Mouse (Mus musculus) liver, embryonic 15.5 days (tissue): ENCODE measurements around the gene Nf1. TPM values are rescaled to one million over a fixed set of nuclear protein-coding genes. Genes with fewer than 3 reads are reported as not detected.

Source experiments
- ATAC-seq: fragments of 200-750 bp; cut with Nextera tagmentation; 2 replicates; pipeline ENCODE4 v1.8.0; 2017; ENCODE audit warnings: moderate number of reproducible peaks, mild to moderate bottlenecking, moderate library complexity; ENCODE audit not compliant: insufficient read depth
- H3K27ac ChIP-seq: fragments of 300-500 bp; sonication (generic); replicated peaks from 2 replicates; pipeline ENCODE4 v1.5.1; 2015; ENCODE audit warnings: mild to moderate bottlenecking, inconsistent platforms
- H3K27me3 ChIP-seq: fragments of 300-500 bp; sonication (generic); 2 replicates; pipeline ENCODE4 v1.6.1; 2015; ENCODE audit warnings: mild to moderate bottlenecking, inconsistent platforms
- H3K36me3 ChIP-seq: fragments of 300-500 bp; sonication (generic); replicated peaks from 2 replicates; pipeline ENCODE4 v1.6.1; 2015; ENCODE audit warnings: moderate library complexity, mild to moderate bottlenecking, inconsistent platforms
- H3K4me1 ChIP-seq: fragments of 300-500 bp; sonication (generic); replicated peaks from 2 replicates; pipeline ENCODE4 v1.6.1; 2015; ENCODE audit warnings: inconsistent platforms
- H3K4me2 ChIP-seq: fragments of 300-500 bp; sonication (generic); 2 replicates; pipeline ENCODE4 v1.6.1; 2015; ENCODE audit warnings: moderate library complexity, mild to moderate bottlenecking, inconsistent platforms
- H3K4me3 ChIP-seq: fragments of 300-500 bp; sonication (generic); replicated peaks from 2 replicates; pipeline ENCODE4 v1.5.1; 2015; ENCODE audit warnings: mild to moderate bottlenecking, inconsistent platforms
- H3K9ac ChIP-seq: fragments of 300-500 bp; sonication (generic); 2 replicates; pipeline ENCODE4 v1.6.1; 2015; ENCODE audit warnings: moderate library complexity, mild to moderate bottlenecking, inconsistent platforms
- H3K9me3 ChIP-seq: fragments of 300-500 bp; sonication (generic); replicated peaks from 2 replicates; pipeline ENCODE4 v1.6.1; 2016; ENCODE audit warnings: inconsistent platforms
- WGBS: fragments of 180-500 bp; shearing (Covaris S2); methylation state at CpG from one replicate; pipeline ENCODE4 v1.1.7; 2015; ENCODE audit warnings: mixed read lengths; ENCODE audit not compliant: insufficient replicate concordance; 5-methylcytosine and 5-hydroxymethylcytosine counted together
- polyA plus RNA-seq: library from polyadenylated mRNA; unstranded; fragments of >200 nt; fragmentation: Nextera tagmentation; extraction: Ambion mirVana; gene quantifications from 2 replicates; pipeline ENCODE4 v1.2.1, GENCODE M21; 2015

Nf1 gene
- polyA plus RNA-seq, 1 experiment from 2014 or later, result 1.0 TPM

DNA sequence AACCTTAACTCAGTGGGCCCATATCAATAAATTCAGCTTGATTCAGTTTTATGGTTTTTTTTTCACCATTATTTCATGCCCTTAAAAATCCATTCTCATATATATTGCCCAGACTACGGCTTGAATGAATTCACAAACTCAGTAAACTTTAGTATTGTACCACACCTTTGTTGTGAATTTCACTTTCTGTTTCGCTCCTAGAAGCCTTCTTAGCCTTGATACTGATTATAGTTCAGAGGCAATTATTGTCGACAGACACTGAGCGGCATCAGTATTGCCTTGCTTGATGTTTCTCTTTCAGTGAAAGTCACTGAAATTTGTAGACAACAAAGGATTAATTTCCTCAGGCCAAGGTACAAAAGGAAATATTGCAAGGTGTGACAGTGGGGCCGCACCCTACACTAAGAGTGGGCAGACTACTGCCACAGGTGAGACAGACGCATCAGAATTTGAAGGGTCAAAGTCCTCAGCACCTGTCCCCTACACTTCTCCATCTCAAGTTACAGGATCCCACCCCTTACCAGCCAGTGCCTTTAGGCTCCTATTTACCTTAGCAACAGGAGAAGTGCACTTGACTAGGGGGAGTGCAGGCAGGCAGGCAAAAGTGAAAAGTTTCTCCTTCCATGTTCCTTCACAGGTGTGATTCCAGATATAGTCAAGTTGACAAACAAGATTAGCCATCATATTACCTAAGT lies 64.3 kb downstream of the Nf1 start:
- H3K36me3 ChIP-seq, result peaks cover 3% of the 10 kb centered on the region; the same call in 1 of the 2 replicates
- H3K4me1 ChIP-seq, result no peaks in the 10 kb centered on the region
- no peak for ATAC-seq
- H3K4me3 ChIP-seq, result no peak overlapping the region
- 77% methylated on average over 6 of the region's 6 CpGs for WGBS
- H3K9me3 ChIP-seq, result no peaks in the 10 kb centered on the region
- H3K4me2 ChIP-seq, result no peak overlapping the region
- no peaks in the 10 kb centered on the region for H3K27me3 ChIP-seq
- H3K27ac ChIP-seq, result no peak overlapping the region
- H3K9ac ChIP-seq, result no peak overlapping the region

DNA sequence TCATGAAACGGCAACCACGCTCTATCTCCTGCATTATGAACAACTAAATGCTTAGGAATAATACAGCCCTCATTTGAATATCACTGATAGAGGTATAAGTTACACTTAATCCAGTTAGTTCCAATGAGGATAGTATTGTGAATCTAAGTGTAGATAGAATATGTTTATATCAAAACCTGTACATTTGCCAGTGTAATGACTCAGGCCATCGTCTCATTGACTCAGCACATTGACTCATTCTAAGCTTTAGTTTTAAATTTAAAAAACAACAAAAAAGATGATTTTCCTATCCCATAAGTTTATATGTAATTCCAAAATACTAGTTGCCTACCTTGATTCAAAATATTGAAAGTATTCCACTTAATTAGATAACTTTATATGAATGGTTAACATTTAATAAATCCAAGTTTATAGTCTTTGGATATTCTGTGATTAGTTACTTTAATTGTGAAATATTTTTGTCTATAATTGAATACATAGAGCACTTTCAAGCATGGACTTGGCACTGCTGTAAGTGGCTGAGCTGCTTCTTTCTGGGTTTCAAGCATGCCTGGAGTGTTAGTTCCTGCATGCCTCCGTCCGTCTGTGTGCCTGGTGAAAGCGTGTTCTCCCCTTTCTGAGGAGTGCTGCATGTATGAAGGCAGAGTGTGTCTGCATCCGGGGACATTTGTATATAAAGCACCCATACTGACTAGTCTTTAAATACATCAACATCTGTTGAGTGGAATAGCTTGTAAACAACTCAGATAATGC lies 74.4 kb downstream of the Nf1 start:
- Histone ChIP-seq H3K4me1 (no peaks in the 10 kb centered on the region), H3K27ac (no peak overlapping the region), H3K4me2 (no peak overlapping the region), H3K9ac (no peak overlapping the region), H3K9me3 (no peaks in the 10 kb centered on the region), H3K4me3 (no peak overlapping the region), H3K36me3 (no peaks in the 10 kb centered on the region), H3K27me3 (no peaks in the 10 kb centered on the region)
- no peak for ATAC-seq
- WGBS, result 79% methylated on average over 7 of the region's 7 CpGs

DNA sequence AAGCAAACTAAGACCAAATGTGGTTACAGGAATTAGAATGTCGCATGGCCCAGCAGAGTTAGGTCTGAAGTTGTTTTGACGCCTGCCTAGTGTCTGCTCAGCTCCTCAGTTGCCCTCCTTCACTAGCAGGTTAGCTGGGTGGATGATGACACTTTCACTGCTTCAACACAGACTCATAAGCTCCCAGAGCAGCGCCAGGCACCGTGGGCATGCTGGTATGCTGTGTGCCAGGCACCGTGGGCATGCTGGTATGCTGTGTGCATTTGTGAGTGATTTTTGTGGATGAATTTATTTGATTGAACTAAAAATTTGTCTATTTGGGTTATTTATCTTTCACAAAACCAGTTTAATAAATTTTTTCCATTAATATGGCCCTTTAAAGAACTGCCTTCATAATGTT lies 83.0 kb downstream of the Nf1 start:
- H3K9me3 ChIP-seq, result no peaks in the 10 kb centered on the region
- no peak overlapping the region for H3K9ac ChIP-seq
- 81% methylated on average over 5 of the region's 5 CpGs for WGBS
- H3K4me3 ChIP-seq, result no peak overlapping the region
- no peak overlapping the region for H3K27ac ChIP-seq
- H3K36me3 ChIP-seq, result 0 out of 2 replicates have a peak, but pooled peaks cover 3% of the 10 kb centered on the region
- ATAC-seq, result no peak
- H3K27me3 ChIP-seq, result no peaks in the 10 kb centered on the region
- no peaks in the 10 kb centered on the region for H3K4me1 ChIP-seq
- no peak overlapping the region for H3K4me2 ChIP-seq

DNA sequence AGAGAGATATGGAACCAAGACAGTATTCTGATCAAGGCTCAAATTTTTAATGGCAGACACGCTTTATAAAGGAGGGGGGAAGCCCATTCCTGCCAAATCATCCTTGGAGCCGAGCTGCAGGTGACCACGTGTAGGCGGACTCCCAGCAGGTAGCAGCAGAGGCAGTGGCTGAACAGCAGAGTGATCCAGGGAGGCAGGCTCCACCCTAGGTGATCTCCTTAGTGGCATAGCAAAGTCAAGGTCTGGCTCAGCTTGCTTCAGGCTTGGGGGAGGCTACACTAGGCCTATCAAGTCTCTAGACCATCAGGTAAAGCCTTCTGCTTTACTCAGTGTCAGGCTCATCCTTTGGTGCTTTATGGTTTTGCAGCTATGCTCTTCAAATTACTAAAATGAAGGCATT lies 87.1 kb downstream of the Nf1 start:
- Histone ChIP-seq H3K9ac (no peak overlapping the region), H3K36me3 (no peaks in the 10 kb centered on the region), H3K9me3 (no peaks in the 10 kb centered on the region), H3K27ac (no peak overlapping the region), H3K27me3 (no peaks in the 10 kb centered on the region), H3K4me2 (no peak overlapping the region), H3K4me1 (no peaks in the 10 kb centered on the region), H3K4me3 (no peak overlapping the region)
- no peak for ATAC-seq
- 67% methylated on average over 4 of the region's 4 CpGs for WGBS

DNA sequence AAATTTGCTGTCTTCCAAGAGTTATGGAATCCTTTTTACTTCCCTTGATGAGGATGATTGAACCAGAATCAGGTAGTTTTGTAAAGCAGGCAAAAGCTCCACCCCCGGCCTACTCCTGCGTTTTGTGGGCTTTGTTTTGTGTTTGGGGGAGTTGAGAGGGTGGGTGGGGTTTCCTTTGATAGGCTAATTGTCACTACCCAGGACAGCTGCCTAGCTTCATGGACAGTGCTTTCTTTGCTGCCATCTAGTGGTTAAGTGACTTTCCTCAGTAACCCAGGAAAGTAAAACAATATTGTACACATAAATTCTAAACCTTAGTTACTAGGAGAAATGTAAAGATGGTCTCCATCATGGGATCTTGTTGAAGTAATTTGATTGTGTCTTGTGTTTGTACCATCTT lies 88.1 kb downstream of the Nf1 start:
- 0% methylated on average over 2 of the region's 2 CpGs for WGBS
- ATAC-seq, result no peak
- Histone ChIP-seq H3K4me1 (no peaks in the 10 kb centered on the region), H3K9ac (no peak overlapping the region), H3K4me3 (no peak overlapping the region), H3K4me2 (no peak overlapping the region), H3K27ac (no peak overlapping the region), H3K36me3 (no peaks in the 10 kb centered on the region), H3K27me3 (no peaks in the 10 kb centered on the region), H3K9me3 (no peaks in the 10 kb centered on the region)

DNA sequence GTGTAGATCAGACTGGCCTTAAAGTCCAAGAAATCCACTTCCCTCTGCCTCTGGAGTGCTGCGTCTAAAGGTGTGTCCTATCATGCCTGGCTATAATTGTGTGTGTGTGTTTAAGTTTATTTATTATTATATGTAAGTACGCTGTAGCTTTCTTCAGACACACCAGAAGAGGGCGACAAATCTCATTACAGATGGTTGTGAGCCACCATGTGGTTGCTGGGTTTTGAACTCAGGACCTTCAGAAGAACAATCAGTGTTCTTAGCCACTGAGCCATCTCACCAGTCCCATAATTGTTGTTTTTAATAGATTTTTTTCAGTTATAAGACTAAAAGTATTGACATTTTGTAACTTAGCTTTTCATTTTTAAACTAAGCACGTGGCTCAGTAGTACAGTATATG lies 95.8 kb downstream of the Nf1 start:
- H3K9ac ChIP-seq, result no peak overlapping the region
- no peaks in the 10 kb centered on the region for H3K4me1 ChIP-seq
- WGBS, result 70% methylated on average over 4 of the region's 4 CpGs
- H3K36me3 ChIP-seq, result 0 out of 2 replicates have a peak, but pooled peaks cover 8% of the 10 kb centered on the region
- no peaks in the 10 kb centered on the region for H3K27me3 ChIP-seq
- no peak overlapping the region for H3K27ac ChIP-seq
- no peak overlapping the region for H3K4me2 ChIP-seq
- ATAC-seq, result no peak
- no peak overlapping the region for H3K4me3 ChIP-seq
- H3K9me3 ChIP-seq, result no peaks in the 10 kb centered on the region

DNA sequence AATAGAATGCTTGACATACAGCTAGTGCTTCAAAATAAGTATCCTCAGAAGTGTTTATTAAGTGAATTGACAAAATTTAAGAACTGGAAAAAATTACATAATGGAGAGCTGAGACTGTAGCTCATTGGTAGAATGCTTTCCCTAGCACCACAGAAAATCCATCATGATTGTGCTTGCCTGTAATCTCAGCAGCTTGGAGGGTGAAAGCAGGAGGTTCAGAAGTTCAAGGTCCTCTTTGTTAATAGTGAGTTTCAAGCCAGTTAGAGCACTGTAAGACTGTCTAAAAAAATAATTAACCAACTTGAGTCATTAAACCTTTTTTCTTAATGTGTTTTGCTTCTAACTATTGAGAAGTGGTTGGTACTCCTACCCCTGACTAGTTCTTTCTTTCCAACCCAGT lies 108.9 kb downstream of the Nf1 start:
- Histone ChIP-seq H3K4me1 (no peaks in the 10 kb centered on the region), H3K27ac (no peak overlapping the region), H3K36me3 (peaks cover 23% of the 10 kb centered on the region), H3K9me3 (no peaks in the 10 kb centered on the region), H3K9ac (no peak overlapping the region), H3K4me2 (no peak overlapping the region), H3K27me3 (no peaks in the 10 kb centered on the region), H3K4me3 (no peak overlapping the region)
- ATAC-seq, result no peak

DNA sequence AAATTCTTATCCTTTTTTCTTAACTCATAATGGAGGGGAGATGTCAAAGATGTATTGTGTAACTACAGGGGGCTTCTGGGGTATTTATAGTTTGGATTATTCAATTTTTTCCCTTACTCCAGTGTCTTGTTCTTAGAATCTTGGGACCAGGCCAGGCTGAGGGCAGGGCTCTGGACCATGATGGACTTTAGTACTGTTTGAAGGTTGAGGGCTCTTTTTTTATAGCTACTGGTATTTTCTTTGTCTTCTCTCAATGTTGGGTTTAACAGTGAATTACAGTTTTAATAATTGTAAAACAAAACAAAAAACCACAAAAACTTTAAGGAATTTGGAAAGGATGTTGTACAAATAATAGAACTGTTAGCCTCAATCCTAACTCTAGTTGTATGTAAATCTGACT lies 113.5 kb downstream of the Nf1 start:
- no peaks in the 10 kb centered on the region for H3K4me1 ChIP-seq
- no peaks in the 10 kb centered on the region for H3K27me3 ChIP-seq
- H3K27ac ChIP-seq, result no peak overlapping the region
- ATAC-seq, result no peak
- H3K36me3 ChIP-seq, result peaks cover 13% of the 10 kb centered on the region
- H3K4me3 ChIP-seq, result no peak overlapping the region
- no peak overlapping the region for H3K4me2 ChIP-seq
- no peak overlapping the region for H3K9ac ChIP-seq
- H3K9me3 ChIP-seq, result no peaks in the 10 kb centered on the region

DNA sequence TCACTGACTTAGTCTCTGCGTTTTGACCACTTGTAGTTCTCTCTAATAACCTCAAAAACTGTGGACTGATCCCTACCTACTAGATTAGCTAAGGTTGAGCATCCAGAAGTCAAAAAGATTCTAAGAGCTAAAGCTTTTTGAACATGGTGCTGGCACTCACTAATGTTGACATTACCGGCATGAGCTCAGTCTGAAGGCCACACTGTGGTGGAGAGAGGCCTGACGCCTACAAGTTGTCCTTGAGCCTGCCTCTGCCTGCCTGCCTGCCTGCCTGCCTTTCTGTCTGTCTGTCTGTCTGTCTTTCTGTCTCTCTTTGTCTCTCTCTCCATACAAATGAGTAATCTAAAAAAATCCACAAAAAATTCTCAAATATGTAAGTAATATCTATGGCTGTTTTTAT lies 118.4 kb downstream of the Nf1 start:
- 76% methylated on average over 3 of the region's 3 CpGs for WGBS
- no peak for ATAC-seq
- no peak overlapping the region for H3K4me2 ChIP-seq

DNA sequence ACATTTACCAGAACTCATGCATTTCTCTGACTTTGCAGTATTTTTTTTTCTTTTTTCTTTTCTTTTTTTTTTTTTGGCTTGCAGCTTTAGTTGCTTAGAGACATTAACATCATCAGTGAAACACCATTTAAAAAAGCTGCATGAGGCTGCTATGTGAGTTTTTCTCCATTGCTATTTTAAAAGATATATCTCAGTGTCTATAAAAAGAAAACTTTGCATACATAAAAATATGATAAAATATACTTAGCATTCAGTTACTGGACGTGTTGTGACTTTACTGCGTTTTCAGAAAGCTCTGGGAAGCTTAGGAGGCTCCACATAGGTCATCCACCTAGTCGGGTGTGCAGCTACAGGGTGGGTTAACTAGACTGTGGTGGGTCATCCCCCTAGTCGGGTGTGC lies 120.4 kb downstream of the Nf1 start:
- no peak for ATAC-seq
- no peaks in the 10 kb centered on the region for H3K4me1 ChIP-seq

More for the DNA sequence above, 118.4 kb downstream of the Nf1 start:
- H3K4me1 ChIP-seq, result no peaks in the 10 kb centered on the region
- no peak overlapping the region for H3K27ac ChIP-seq
- no peaks in the 10 kb centered on the region for H3K27me3 ChIP-seq
- no peak overlapping the region for H3K4me3 ChIP-seq
- no peak overlapping the region for H3K9ac ChIP-seq
- H3K36me3 ChIP-seq, result 0 out of 2 replicates have a peak, but pooled peaks cover 8% of the 10 kb centered on the region
- H3K9me3 ChIP-seq, result no peaks in the 10 kb centered on the region

DNA sequence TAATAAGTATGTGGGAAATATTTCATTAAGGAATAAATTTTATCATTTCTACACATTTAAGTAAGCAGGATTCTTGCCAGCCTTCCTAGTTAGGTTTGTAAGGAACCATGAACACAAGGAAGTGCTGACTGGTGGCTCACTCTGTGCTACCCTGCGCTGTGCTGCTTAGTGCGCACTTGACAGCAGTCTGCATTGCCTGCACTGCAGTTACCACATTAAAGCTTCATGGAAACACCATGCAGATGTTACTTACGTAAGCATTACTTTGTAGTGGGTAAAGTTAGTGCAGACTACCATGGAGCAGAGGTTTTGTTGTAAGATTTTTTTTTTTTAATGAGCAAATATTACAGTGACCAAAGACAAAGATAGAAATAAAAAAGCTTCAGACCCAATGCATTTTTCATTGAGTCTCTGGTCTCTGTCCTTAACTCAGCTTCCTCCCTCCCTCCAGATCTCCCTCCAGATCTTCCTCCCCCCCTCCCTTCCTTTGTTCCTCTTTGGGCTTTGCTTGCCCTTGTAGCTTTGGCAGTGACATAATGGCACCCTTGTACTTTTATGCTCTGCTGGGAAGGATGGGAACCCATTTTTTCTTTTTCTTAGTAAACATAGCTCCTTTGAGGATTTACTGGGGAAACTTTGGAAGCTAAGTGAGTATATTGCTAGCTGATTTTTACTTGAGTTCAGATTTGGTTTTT lies 121.4 kb downstream of the Nf1 start:
- WGBS, result 62% methylated on average over 3 of the region's 3 CpGs
- Histone ChIP-seq H3K4me2 (no peak overlapping the region), H3K9me3 (no peaks in the 10 kb centered on the region), H3K36me3 (0 out of 2 replicates have a peak, but pooled peaks cover 4% of the 10 kb centered on the region), H3K4me3 (no peak overlapping the region), H3K9ac (no peak overlapping the region), H3K27me3 (no peaks in the 10 kb centered on the region), H3K27ac (no peak overlapping the region), H3K4me1 (no peaks in the 10 kb centered on the region)
- no peak for ATAC-seq

More for the DNA sequence above, 120.4 kb downstream of the Nf1 start:
- 69% methylated on average over 4 of the region's 4 CpGs for WGBS
- Histone ChIP-seq H3K27me3 (no peaks in the 10 kb centered on the region), H3K9ac (no peak overlapping the region), H3K4me2 (no peak overlapping the region), H3K4me3 (no peak overlapping the region), H3K36me3 (0 out of 2 replicates have a peak, but pooled peaks cover 4% of the 10 kb centered on the region), H3K27ac (no peak overlapping the region), H3K9me3 (no peaks in the 10 kb centered on the region)
